Mouse (Mus musculus) limb, embryonic 15.5 days (tissue): ENCODE measurements around the gene Fndc7. TPM values are rescaled to one million over a fixed set of nuclear protein-coding genes. Genes with fewer than 3 reads are reported as not detected.
"Not testable (repeated sequence)": the region's sequence is repeated elsewhere in the genome, so short reads cannot be mapped to it uniquely, and the experiment has no call there.

Source experiments
- ATAC-seq: fragments of 200-750 bp; cut with Nextera tagmentation; 2 replicates; pipeline ENCODE4 v1.8.0; 2017; ENCODE audit warnings: low read depth, moderate TSS enrichment; ENCODE audit not compliant: insufficient number of reproducible peaks, low FRiP score, low TSS enrichment
- H3K27ac ChIP-seq: fragments of 300-500 bp; sonication (generic); 2 replicates; pipeline ENCODE4 v1.5.1; 2015; ENCODE audit warnings: moderate library complexity, mild to moderate bottlenecking, inconsistent platforms
- H3K27me3 ChIP-seq: fragments of 300-500 bp; sonication (generic); 2 replicates; pipeline ENCODE4 v1.6.1; 2015; ENCODE audit warnings: inconsistent platforms
- H3K36me3 ChIP-seq: fragments of 300-500 bp; sonication (generic); 2 replicates; pipeline ENCODE4 v1.6.1; 2015; ENCODE audit warnings: inconsistent platforms
- H3K4me1 ChIP-seq: fragments of 300-500 bp; sonication (generic); 2 replicates; pipeline ENCODE4 v1.6.1; 2015; ENCODE audit warnings: inconsistent platforms
- H3K4me2 ChIP-seq: fragments of 300-500 bp; sonication (generic); 2 replicates; pipeline ENCODE4 v1.6.1; 2015; ENCODE audit warnings: mild to moderate bottlenecking, inconsistent platforms
- H3K4me3 ChIP-seq: fragments of 300-500 bp; sonication (generic); 2 replicates; pipeline ENCODE4 v1.5.1; 2015; ENCODE audit warnings: mild to moderate bottlenecking, inconsistent platforms
- H3K9ac ChIP-seq: fragments of 300-500 bp; sonication (generic); 2 replicates; pipeline ENCODE4 v1.6.1; 2015; ENCODE audit warnings: inconsistent platforms
- H3K9me3 ChIP-seq: fragments of 300-500 bp; sonication (generic); 2 replicates; pipeline ENCODE4 v1.6.1; 2016; ENCODE audit warnings: inconsistent platforms
- WGBS: fragments of 180-500 bp; shearing (Covaris S2); methylation state at CpG from one replicate; pipeline ENCODE4 v1.1.7; 2015; 5-methylcytosine and 5-hydroxymethylcytosine counted together
- polyA plus RNA-seq: library from polyadenylated mRNA; unstranded; fragments of >200 nt; fragmentation: Nextera tagmentation; extraction: Ambion mirVana; gene quantifications from 2 replicates; pipeline ENCODE4 v1.2.1, GENCODE M21; 2015

The Fndc7 gene
- polyA plus RNA-seq, 1 experiment from 2014 or later, result 0.29 TPM

GRCm38 (mm10) chr3:108865129-108865528 lies 24.7 kb downstream of the Fndc7 start:
- Histone ChIP-seq H3K9me3 (no peaks in the 10 kb centered on the region), H3K27ac (no peak overlapping the region), H3K4me3 (no peak overlapping the region), H3K4me2 (no peak overlapping the region), H3K27me3 (no peaks in the 10 kb centered on the region), H3K4me1 (peaks cover 4% of the 10 kb centered on the region; the same call in 1 of the 2 replicates), H3K9ac (no peak overlapping the region), H3K36me3 (no peaks in the 10 kb centered on the region)
- ATAC-seq, result no peak
- 34% methylated on average over 3 of the region's 3 CpGs for WGBS

- Histone ChIP-seq H3K36me3 (no peaks in the 10 kb centered on the region), H3K27me3 (no peaks in the 10 kb centered on the region), H3K9ac (no peak overlapping the region), H3K27ac (no peak overlapping the region), H3K9me3 (no peaks in the 10 kb centered on the region), H3K4me3 (no peak overlapping the region), H3K4me2 (no peak overlapping the region), H3K4me1 (peaks cover 20% of the 10 kb centered on the region)
- ATAC-seq, result no peak
- WGBS, result 46% methylated on average over 10 of the region's 10 CpGs
Observed at GRCm38 (mm10) chr3:108863091-108863490, 26.7 kb downstream of the Fndc7 start.

DNA sequence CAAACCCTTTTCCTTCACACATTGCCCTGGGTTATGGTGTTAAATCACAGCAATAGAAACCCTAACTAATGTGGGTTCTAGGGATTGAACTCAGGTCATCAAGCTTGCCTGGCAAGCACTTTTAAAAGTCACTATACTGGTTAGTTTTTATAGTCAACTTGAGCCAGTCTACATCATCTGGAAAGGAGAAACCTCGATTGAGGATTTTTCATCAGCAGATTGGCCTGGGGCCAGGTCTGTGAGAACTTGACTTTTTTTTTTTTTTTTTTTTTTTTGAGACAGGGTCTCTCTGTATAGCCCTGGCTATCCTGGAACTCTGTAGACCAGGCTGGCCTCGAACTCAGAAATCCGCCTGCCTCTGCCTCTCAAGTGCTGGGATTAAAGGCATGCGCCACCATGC lies 27.5 kb downstream of the Fndc7 start:
- peaks cover 23% of the 10 kb centered on the region for H3K4me1 ChIP-seq
- H3K27ac ChIP-seq, H3K9me3 ChIP-seq: not testable (repeated sequence)

DNA sequence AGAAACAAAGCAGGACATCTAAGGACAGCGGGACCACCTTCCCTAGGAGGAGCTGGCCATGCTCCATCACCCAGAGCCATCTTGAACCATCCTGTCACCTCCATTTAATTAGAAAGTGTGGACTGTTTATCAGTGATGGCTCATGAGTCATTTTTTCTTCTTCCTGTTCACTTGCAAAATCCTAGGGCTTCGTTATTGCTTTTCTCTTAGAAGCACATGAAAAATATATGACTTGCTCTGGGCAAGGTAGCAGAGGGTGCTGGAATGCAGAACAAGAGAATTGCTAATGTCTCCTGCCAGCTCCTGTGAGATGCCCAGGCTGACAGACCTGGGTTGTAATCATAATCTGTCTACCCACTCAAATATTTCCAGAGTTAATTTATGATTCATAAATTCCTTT lies 29.0 kb downstream of the Fndc7 start:
- Histone ChIP-seq H3K4me2 (no peak overlapping the region), H3K36me3 (no peaks in the 10 kb centered on the region), H3K4me3 (no peak overlapping the region), H3K4me1 (peaks cover 37% of the 10 kb centered on the region), H3K27me3 (no peaks in the 10 kb centered on the region), H3K27ac (no peak overlapping the region), H3K9me3 (no peaks in the 10 kb centered on the region), H3K9ac (no peak overlapping the region)
- WGBS, result 74% methylated on average over 2 of the region's 2 CpGs
- no peak for ATAC-seq

More for the DNA sequence above, 27.5 kb downstream of the Fndc7 start:
- H3K4me2 ChIP-seq, H3K9ac ChIP-seq, H3K36me3 ChIP-seq, ATAC-seq, H3K27me3 ChIP-seq, H3K4me3 ChIP-seq: not testable (repeated sequence)
- 69% methylated on average over 4 of the region's 4 CpGs for WGBS

DNA sequence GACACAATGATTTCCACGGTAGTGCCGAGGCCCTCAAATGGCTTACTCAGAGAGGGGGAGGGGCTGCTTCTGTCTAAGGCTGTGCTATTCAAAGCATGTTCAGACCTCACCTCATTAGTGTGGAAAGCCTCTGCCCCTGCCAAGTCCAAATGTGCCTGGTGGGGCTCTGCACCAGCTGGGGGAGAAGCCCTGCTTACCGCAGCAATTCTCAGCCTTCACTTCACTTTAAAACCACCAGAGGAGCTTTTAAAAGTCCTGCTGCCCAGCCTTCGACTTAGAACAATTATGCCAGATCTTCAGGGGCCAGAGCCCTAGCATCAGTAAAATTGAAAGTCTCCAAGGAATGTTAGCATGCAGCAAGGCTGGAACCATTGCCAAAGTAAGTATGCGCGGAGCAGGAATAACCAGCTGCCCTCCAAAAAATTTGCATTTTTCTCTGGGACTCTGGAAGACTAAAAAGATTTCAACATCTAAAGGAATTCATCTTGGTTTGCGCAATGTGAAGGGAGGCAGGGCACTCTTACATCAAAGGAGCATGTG lies 31.5 kb downstream of the Fndc7 start:
- Histone ChIP-seq H3K36me3 (no peaks in the 10 kb centered on the region), H3K27ac (peak overlapping the region; percentile 83), H3K9me3 (no peaks in the 10 kb centered on the region)

GRCm38 (mm10) chr3:108857714-108858113 lies 32.1 kb downstream of the Fndc7 start:
- H3K4me2 ChIP-seq, result 0 out of 2 replicates have a peak overlapping the region, but pooled peaks have one; percentile 24
- H3K36me3 ChIP-seq, result no peaks in the 10 kb centered on the region
- H3K27me3 ChIP-seq, result no peaks in the 10 kb centered on the region
- H3K9me3 ChIP-seq, result no peaks in the 10 kb centered on the region
- no peak for ATAC-seq
- H3K4me3 ChIP-seq, result no peak overlapping the region
- 56% methylated on average over 1 of the region's 1 CpGs for WGBS
- H3K27ac ChIP-seq, result peak overlapping the region; percentile 83
- H3K9ac ChIP-seq, result no peak overlapping the region
- H3K4me1 ChIP-seq, result peaks cover 49% of the 10 kb centered on the region

More for the DNA sequence above, 31.5 kb downstream of the Fndc7 start:
- Histone ChIP-seq H3K9ac (no peak overlapping the region), H3K4me2 (peak overlapping the region; percentile 24), H3K4me1 (peaks cover 49% of the 10 kb centered on the region), H3K27me3 (no peaks in the 10 kb centered on the region), H3K4me3 (no peak overlapping the region)
- peak; percentile 87; the same call in 1 of the 2 replicates for ATAC-seq
- WGBS, result 8% methylated on average over 7 of the region's 7 CpGs

DNA sequence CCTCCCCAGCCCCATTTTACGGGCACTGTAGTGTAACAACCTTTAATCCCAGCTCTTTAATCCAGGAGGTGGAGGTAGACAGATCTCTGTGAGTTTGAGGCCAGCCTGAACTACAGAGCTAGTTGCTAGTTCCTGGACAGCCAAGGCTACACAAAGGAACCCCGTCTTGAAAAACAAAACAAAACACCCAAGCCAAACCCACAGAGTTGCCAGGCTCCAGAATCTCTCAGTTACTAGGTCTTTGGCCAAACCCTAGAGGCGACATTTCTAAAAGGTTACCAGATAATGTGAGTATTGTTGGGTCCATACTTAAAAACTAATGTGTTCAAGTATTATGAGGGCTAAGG lies 32.7 kb downstream of the Fndc7 start:
- WGBS, result 31% methylated on average over 3 of the region's 3 CpGs
- Histone ChIP-seq H3K4me3 (no peak overlapping the region), H3K4me1 (peaks cover 48% of the 10 kb centered on the region), H3K4me2 (no peak overlapping the region), H3K9ac (no peak overlapping the region), H3K27me3 (no peaks in the 10 kb centered on the region), H3K36me3 (no peaks in the 10 kb centered on the region), H3K9me3 (no peaks in the 10 kb centered on the region), H3K27ac (no peak overlapping the region; the same call in 1 of the 2 replicates)
- ATAC-seq, result no peak

- no peaks in the 10 kb centered on the region for H3K27me3 ChIP-seq
- H3K4me3 ChIP-seq, result no peak overlapping the region
- H3K36me3 ChIP-seq, result no peaks in the 10 kb centered on the region
- H3K27ac ChIP-seq, result peak overlapping the region; percentile 68
- no peak overlapping the region; the same call in 1 of the 2 replicates for H3K9ac ChIP-seq
- no peak for ATAC-seq
- no peak overlapping the region for H3K4me2 ChIP-seq
- H3K4me1 ChIP-seq, result peaks cover 48% of the 10 kb centered on the region
- WGBS, result 42% methylated on average over 8 of the region's 8 CpGs
- H3K9me3 ChIP-seq, result no peaks in the 10 kb centered on the region
Observed at GRCm38 (mm10) chr3:108856386-108857123, 33.3 kb downstream of the Fndc7 start.

GRCm38 (mm10) chr3:108855864-108856263 lies 33.9 kb downstream of the Fndc7 start:
- H3K4me3 ChIP-seq, result no peak overlapping the region
- peaks cover 48% of the 10 kb centered on the region for H3K4me1 ChIP-seq
- peak overlapping the region; percentile 70 for H3K27ac ChIP-seq
- no peaks in the 10 kb centered on the region for H3K9me3 ChIP-seq
- no peaks in the 10 kb centered on the region for H3K27me3 ChIP-seq
- no peak for ATAC-seq
- 61% methylated on average over 10 of the region's 10 CpGs for whole genome bisulfite sequencing
- H3K36me3 ChIP-seq, result no peaks in the 10 kb centered on the region
- no peak overlapping the region for H3K4me2 ChIP-seq
- H3K9ac ChIP-seq, result no peak overlapping the region; the same call in 1 of the 2 replicates

DNA sequence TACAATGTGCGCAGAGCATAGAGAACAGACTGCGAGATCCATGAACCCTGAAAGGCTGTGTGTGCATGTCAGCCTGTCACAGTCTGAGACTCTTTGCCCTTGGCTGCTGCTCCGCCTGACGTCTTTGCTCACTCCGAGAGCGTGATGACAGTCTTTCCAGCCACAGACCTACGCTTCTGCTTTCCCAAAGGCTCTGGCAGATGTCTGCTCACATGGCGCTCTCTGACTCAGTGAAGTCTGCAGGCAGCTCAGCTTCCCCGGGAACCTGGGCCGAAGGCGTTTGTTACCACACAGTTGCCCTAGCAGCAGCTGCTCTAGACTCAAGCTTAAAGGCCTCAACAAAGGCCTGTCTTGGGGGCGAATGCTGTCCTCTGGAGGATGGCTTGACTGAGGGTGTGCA lies 34.4 kb downstream of the Fndc7 start:
- Histone ChIP-seq H3K4me1 (peaks cover 50% of the 10 kb centered on the region), H3K4me3 (no peak overlapping the region), H3K27me3 (no peaks in the 10 kb centered on the region), H3K27ac (peak overlapping the region; percentile 70), H3K9me3 (no peaks in the 10 kb centered on the region), H3K9ac (no peak overlapping the region), H3K36me3 (no peaks in the 10 kb centered on the region), H3K4me2 (no peak overlapping the region)
- WGBS, result 53% methylated on average over 12 of the region's 12 CpGs
- no peak for ATAC-seq

DNA sequence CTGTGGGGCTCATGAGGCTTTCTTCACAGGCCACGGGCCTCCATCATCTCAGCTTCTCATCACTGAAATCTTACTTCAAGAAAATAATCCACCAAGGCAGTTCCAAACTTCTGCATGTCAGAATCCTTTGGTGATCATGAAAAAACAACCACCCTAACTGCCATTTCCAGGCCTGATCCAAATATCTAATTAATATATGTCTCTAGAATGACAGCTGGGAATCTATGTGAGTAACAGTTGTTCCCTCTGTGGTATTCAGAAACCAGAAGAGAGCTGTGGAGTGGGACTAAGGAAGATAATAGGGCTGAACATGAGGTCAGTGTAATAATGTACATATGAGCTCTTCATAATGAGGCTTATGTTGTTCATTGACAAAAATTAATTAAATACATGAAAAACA lies 36.5 kb downstream of the Fndc7 start:
- H3K27ac ChIP-seq, result no peak overlapping the region
- H3K4me3 ChIP-seq, result no peak overlapping the region
- H3K27me3 ChIP-seq, result no peaks in the 10 kb centered on the region
- no peak for ATAC-seq
- peaks cover 37% of the 10 kb centered on the region for H3K4me1 ChIP-seq
- H3K36me3 ChIP-seq, result no peaks in the 10 kb centered on the region
- 76% methylated on average over 1 of the region's 1 CpGs for WGBS
- no peaks in the 10 kb centered on the region for H3K9me3 ChIP-seq
- H3K9ac ChIP-seq, result no peak overlapping the region
- no peak overlapping the region for H3K4me2 ChIP-seq

DNA sequence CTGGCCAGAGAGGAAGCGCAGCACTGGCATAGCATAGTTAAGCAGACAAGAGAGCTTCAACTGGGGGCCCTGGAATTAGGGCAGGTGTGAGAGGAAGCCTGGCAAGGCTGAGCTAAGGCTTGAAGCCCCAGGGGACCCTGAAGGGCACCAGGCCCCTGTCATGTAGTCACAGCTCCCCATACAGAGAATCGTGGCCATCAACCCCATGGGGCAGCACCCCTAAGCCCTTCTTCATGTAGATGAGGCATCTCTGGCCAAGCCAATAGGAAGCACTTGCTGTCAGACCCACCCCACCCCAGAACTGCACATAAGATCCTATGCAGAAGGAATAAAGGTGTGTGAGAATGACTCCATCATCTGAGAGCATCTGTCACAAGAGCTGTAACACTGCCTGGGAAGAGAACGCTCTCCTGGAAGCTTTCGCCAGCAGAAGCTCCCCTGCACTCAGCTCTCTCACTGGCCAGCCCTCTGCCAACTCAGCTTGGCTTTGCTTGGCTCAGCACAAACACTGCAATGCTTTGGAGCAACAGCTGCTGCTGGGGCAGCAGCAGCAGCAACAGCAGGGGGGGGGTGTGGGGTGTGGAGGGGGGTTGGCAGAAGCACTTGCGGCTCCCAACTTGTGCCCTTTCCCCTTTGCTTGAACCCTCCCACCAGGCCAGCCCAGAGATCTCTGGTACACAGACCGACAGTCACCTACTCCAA lies 37.7 kb downstream of the Fndc7 start:
- no peak for ATAC-seq
- no peak overlapping the region for H3K4me3 ChIP-seq
- no peaks in the 10 kb centered on the region for H3K9me3 ChIP-seq
- H3K27ac ChIP-seq, result no peak overlapping the region
- H3K9ac ChIP-seq, result no peak overlapping the region
- no peaks in the 10 kb centered on the region for H3K36me3 ChIP-seq
- H3K27me3 ChIP-seq, result no peaks in the 10 kb centered on the region
- peaks cover 31% of the 10 kb centered on the region for H3K4me1 ChIP-seq
- no peak overlapping the region for H3K4me2 ChIP-seq
- 59% methylated on average over 6 of the region's 6 CpGs for WGBS
